Mouse (Mus musculus): ENCODE results near the gene Fam189a1.
A peak's percentile ranks its signal among the peaks of the same experiment; 100 is the strongest.

The Fam189a1 gene

GRCm38 (mm10) chr7:65041106-65041505 lies 115.3 kb downstream of the Fam189a1 start:
- no peak for DNase-seq

DNA sequence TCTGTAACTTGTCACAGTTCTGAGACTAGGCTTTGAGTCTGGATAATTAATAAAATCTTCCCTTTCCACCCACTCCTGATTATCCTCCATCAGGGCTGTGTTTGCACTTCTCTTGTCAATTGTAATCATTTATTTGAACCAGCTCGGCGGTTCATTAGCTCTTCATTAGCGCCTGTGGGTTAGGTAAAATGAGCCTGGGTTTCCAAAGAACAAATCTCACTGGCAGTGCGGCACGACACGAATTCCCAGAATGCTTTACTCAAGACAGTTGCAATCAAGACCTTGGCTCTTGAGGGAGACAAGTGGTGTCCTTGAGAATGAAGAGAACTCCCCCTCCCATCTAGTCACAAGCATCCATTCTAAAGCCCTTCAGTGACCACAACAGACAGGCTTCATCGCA lies 124.6 kb downstream of the Fam189a1 start:
- DNase-seq = no peak

DNA sequence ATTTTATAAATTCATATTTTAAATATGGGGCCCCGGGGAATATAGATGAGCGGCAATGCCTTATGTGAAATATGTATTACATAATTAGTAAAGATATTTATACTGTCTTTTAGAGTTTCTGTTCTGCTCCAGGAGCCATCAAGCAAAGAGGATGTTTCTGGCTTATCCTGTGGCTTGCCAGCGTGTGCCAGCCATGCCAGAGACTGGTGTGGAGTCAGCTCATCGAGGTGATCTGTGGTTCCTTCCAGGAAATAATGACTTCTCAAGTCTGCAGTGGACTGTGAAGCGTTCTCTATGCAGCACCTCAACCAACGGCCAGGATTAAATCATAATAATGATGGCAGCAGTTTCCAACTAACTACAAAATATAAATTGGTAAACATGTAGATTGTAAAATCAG lies 125.2 kb downstream of the Fam189a1 start:
- DNase-seq = no peak

GRCm38 (mm10) chr7:65029985-65030384 lies 126.4 kb downstream of the Fam189a1 start:
- DNase-seq = no peak

- DNase-seq = no peak
Measured at GRCm38 (mm10) chr7:65021298-65021697, 135.1 kb downstream of the Fam189a1 start.

- peak; percentile 5 for DNase-seq
Measured at GRCm38 (mm10) chr7:65018036-65018679, 138.2 kb downstream of the Fam189a1 start.

- DNase-seq = no peak
Measured at GRCm38 (mm10) chr7:65017348-65017747, 139.0 kb downstream of the Fam189a1 start.

DNA sequence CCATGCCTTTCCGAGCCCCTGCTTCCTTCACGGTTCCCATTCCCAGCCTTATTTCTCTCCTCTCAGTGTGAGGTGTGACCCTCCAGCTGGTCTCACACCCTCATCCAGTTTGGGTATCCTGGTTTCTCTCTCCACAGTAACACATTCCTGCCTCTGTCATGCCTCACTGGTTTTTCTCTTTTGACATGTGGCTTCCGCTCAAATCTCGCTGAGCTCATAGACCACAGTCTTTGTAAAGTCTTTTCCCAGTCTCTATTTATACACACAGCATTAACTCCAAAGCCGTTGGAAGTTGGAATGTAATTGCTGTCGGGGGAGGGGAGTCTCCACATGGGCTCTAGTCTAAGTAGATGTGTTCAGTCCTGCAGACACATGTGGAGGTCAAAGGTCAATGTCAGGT lies 145.2 kb downstream of the Fam189a1 start:
- DNase-seq = peak; percentile 64

DNA sequence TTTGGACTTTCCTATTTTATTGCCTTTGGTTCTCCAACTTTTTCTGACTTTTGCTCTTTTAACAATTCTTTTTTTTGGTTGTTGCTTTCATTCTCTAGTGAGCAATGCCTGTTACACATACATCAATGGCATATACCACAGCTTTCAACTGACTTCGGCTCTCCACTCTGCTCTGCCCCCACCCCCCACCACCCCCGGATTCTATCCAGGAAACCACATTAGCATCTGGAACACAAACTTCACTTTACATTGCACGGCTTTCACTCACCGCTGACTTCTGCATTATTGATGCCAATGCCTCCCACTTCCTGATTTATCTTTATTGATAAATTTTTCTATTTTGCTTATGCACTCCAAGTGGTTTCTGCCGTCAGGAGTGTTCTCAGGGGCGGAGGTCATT lies 146.1 kb downstream of the Fam189a1 start:
- no peak for DNase-seq

DNA sequence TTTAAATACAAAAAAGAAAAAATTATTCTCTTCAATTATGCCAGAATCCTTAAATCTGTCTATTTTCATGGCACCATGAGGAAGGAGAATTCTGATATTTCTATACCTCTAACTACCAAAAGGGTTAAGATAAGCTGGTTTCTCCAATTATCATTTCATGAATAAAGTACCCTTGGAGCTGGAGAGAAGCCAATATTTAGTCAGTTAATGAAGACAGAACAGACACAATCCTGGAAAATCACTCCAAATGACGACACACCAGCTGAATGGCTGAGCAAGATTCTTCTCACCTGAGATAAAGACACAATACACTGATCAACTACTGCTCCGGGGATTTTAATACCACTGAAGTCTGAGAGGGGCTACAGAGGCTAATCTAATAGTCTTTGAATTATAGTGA lies 150.6 kb downstream of the Fam189a1 start:
- DNase-seq = no peak

- no peak for DNase-seq
Measured at GRCm38 (mm10) chr7:64999718-65000214, 156.6 kb downstream of the Fam189a1 start.

DNA sequence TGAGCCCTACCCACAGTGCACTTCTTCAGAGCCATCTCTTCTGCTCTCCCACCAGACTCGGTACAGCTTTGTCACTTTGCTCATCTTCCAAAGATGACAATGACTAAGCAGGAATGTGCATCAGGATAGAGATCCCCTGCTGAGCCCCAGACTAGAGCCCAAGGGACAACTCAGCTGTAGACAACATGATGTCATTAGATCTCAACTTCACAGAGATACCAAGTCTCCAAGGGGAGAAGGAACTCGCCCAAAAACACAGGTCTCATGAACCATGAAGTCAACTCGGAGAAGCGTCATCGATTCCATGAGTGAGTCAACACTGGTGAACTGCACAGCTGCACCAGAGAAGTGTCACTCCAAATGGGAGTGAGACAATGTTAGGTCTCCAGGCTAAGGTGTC lies 158.6 kb downstream of the Fam189a1 start:
- DNase-seq = no peak

- DNase-seq = no peak
Measured at GRCm38 (mm10) chr7:64995946-64996444, 160.4 kb downstream of the Fam189a1 start.

DNA sequence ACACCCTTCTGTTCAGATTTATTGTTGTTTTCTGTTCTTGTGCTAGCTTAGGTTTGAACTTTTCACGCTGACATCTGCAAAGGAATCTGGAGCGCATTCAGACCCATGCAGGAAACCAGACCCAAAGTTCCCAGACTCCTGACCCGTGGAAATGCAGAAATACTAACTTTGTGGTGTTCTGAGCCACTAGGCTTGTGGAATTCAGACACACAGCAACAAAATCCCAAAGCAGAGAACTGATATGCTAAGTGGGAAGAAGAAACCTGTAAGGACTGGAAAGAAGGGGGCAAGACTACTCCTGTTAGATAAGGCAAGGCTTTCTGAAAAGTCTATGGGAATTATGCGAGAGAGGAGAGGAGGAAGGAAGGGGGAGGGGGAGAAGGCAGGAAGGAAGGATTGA lies 167.0 kb downstream of the Fam189a1 start:
- no peak for DNase-seq

- DNase-seq = no peak
Measured at GRCm38 (mm10) chr7:64988015-64988414, 168.4 kb downstream of the Fam189a1 start.

DNA sequence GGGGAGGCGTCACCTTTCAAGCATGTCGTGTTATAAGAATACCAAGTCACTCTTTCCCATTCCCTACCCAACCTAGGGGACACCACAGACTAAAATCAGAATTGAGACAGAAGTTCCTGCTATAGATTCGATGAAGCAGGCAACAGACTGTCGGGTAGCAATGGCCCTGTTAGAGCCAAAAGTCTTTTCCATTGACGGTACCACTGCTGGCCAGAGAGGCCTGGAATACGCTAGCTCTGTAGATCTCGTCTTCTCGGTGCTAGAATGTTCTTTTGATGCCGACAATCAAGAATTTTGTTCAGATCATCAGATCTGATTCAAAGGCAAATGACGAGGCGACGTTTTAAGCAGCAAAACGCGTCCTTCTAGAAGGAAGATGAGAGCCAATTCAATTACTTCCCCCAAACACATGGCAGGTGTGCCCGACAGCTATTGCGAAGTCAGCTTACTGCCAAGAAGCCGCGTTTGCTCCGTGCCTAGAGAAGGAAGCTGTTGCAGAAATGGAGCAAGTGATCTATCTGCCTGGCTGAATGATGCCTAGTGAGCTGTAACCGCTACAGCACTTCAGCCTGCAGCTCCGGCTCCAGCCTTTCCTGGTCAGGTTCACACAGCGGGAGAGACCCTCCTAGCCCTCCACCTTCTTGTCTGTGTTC lies 171.8 kb downstream of the Fam189a1 start:
- DNase-seq = no peak

DNA sequence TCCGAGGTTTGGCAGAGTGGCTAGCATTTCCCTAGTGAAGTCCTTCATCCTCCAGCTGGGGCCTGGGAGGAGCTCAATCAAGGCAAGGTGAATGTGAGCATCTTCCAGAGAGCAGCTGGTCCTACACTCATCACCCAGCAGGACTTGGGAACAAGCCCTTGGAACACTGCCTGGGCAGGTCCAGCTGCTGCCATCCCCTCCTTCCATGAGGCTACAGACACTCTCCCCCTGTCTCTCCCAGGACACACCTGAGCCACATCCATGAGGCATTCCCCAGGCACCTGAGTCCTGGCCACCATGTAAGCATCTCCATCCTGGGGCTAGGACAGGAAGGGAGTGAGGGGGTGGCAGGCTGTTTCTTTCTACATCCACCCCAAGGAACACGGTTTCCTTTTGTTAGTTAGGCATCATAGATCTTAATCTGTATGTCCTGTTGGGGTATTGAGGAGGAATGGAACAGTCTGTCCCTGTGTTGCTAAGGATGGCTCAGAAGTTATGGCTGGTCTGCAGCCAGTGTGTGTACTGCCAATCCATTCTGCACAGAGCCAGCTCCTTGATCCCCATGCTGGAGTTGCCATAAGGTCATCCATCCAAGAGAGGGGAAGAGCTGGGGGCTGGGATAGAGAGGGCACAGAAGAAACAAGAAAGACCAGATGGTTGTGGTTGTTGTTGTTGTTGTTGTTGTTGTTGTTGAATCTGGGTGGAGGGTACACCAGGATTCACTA lies 174.7 kb downstream of the Fam189a1 start:
- DNase-seq = no peak

DNA sequence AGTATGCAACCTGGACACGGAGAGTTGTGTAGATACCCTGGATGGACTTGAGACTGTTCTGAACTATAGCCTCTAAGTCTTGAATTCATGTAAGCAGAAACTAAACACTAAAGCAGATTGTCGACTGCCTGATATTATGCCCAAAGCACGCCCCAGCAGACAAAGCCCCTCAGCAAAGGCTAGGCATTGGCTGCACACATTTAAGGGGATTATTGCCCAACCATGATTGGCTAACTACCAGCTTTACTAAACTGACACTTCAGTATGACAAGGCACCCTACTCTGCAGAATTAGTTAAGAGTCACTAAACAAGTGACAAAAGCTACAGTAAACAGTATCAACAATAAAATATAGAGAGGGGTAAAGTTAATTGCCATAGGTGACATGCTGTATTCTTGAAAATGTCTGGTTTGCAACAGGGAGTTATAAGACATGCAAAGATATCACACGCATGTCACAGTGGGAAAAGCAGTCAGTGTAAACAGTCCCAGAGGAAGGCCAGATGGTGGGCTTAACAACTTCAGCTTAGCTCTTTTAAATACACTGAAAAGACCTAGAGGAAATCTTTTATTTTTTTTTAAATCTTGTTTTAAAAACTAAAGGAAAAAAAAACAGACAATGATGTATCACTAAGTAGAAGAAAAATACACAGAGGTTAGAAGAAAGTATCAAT lies 182.6 kb downstream of the Fam189a1 start:
- no peak for DNase-seq

- DNase-seq = no peak
Measured at GRCm38 (mm10) chr7:64962128-64962527, 194.2 kb downstream of the Fam189a1 start.

DNA sequence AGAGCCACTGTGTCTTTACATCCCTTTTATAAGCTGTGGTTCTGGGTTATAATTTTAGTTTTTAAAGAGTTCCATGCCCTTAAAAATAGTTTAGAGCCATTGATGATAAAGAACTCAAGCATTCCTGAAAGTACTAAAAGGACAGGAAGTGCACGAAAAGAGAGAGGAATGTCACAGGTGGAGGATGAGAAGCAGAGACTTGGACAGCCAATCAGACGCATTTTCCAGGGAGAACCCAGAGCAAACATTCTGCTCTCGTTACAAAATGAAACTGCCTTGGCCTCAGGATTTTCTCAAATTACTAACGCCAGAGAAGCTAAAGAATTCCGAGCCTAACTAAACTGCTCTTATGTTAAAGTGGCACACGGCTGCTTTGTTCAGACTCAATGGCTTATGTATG lies 197.3 kb downstream of the Fam189a1 start:
- DNase-seq = no peak

DNA sequence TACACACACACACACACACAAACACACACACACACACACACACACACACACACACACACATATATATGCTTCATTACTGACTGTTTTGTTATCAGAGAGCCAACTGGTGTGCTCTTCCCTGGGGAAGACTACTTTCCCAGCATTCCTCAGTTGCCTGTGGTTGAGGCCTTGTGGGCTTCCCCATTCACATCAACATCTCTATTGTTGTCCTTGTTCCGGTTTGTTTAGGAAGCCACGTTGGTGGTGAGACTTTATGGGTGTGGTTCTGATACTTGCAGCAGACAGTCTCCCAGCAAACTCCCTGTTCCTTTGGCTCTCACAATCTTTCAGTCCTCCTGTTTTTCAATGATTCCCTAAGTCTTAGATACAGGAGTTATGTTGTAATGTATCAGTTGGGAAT lies 204.2 kb downstream of the Fam189a1 start:
- no peak for DNase-seq

DNA sequence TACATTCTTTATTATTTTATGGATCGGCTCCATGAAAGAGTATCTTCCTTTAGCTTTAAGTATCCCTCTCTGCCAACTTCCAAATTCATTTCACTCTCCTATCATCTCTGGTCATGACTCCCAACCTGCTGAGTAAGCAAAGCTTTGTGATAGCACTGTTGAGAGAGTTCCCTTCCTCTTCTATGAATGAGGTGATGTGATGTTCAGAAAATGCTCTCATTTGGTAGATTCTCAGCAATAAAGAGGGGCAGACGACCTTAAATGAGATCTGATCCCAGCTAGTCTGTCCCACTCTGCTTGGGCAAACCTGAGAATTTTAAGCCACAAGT lies 205.6 kb downstream of the Fam189a1 start:
- DNase-seq = no peak
